Mouse (Mus musculus) ES-Bruce4 (cell line): Measurements from ENCODE around the gene Zfp869.

ENCODE experiments used
- EP300 ChIP-seq: IDR thresholded peaks from 2 replicates; pipeline ENCODE4 v1.6.1; 2011; ENCODE audit warnings: low read depth, low read length; ENCODE audit not compliant: insufficient read depth
- POLR2A ChIP-seq: IDR thresholded peaks from one replicate; pipeline ENCODE4 v1.8.1; 2011; ENCODE audit warnings: low read length; ENCODE audit not compliant: insufficient read depth

DNA sequence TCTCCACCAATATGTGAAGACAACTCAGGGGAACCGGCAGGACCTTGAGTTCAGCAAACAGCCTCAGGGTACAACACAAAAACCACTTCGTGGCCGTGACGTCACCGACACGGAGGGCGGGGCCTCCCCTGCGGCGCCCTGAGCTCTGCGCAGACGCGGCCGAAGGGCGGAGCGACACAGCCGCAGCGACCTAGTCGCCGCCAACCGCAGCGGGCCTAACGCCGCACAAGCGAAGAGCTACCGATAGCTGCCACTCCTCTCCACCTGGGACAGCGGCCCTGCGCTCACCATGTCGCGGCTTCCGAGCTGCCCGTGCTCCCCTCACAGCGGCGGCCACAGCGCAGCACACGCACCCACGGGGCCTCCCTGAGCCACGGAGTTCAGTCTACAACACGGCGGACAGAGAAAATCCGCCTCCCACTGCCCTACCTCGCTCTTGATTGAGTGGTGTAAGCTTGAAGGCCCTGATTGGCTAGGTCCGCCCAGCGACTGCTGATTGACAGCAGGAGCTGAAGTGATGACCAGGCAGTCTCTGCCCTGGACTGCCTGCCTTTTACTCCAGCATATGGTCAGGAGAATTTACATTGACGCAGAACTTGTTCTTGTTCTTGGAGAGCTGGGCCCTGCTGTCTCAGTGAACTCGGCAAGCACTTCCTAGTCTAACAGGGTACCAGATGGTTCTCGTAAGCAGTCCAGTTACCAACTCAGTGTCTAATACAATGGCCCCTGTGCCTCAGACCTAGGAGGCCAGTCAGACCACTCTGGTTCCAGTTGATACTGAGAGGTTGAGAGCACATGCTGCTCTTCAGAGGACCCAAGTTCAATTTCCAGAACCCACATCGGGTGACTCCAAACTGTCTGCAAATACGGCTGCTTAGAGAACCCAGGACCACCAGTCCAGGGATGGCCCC lies 39.3 kb upstream of the Zfp869 start, which contains the start of gene Zfp963:
- no peak; the same call in 1 of the 2 replicates for TF ChIP-seq EP300
- peak; percentile 96 for TF ChIP-seq POLR2A
